Mouse (Mus musculus) erythroblast, adult 5-6 weeks (primary cell): ENCODE measurements around the gene BC117090. TPM values are rescaled to one million over a fixed set of nuclear protein-coding genes. Genes with fewer than 3 reads are reported as not detected.
"Not testable (repeated sequence)": the region's sequence is repeated elsewhere in the genome, so short reads cannot be mapped to it uniquely, and the experiment has no call there.

ENCODE experiments used
- ATAC-seq: replicated peaks from 2 replicates; pipeline ENCODE4 v1.8.0; 2016; ENCODE audit warnings: moderate number of reproducible peaks, mild to moderate bottlenecking, moderate TSS enrichment, inconsistent platforms; ENCODE audit not compliant: poor library complexity, low FRiP score, severe bottlenecking
- total RNA-seq, 2 experiments: library from RNA; stranded (forward) in 1 of 2; stranded (reverse) in 1 of 2; fragments of 150-400 nt in 1 of 2; fragments of 200-764, 138-1000 nt in 1 of 2; gene quantifications; 2 replicates each; pipeline versions ENCODE4 v1.2.3 to v1.2.4; 2015 to 2017; ENCODE audit warnings: low replicate concordance in 2 of 2

The BC117090 gene
- total RNA-seq (2015; ENCODE audit: low replicate concordance) (not detected in 2 replicates), total RNA-seq (2017; ENCODE audit: low replicate concordance) (not detected in 2 replicates)

GRCm38 (mm10) chr16:36334232-36334631 is at the start of gene BC117090:
BC117090 (minus strand) TSS chr16:36334332.
- no peak for ATAC-seq

- ATAC-seq, result not testable (repeated sequence)
These were observed 33.5 kb upstream of the BC117090 start, which contains the start of gene BC100530 for GRCm38 (mm10) chr16:36367648-36368047. BC100530 (minus strand) TSS chr16:36367748.

- no peak for ATAC-seq
These were observed 3.0 kb upstream of the BC117090 start for GRCm38 (mm10) chr16:36337171-36337570.

GRCm38 (mm10) chr16:36319286-36319685 is 14.8 kb downstream of the BC117090 start:
- ATAC-seq, result no peak

GRCm38 (mm10) chr16:36316111-36316510 is 18.0 kb downstream of the BC117090 start:
- ATAC-seq, result not testable (repeated sequence)

GRCm38 (mm10) chr16:36307631-36308030 is 26.5 kb downstream of the BC117090 start:
- ATAC-seq, result no peak

- no peak for ATAC-seq
These were observed 45.0 kb downstream of the BC117090 start for GRCm38 (mm10) chr16:36289140-36289539.

- not testable (repeated sequence) for ATAC-seq
These were observed 57.3 kb downstream of the BC117090 start, which contains the start of gene Stfa1 for GRCm38 (mm10) chr16:36276796-36277195. Stfa1 (plus strand) TSS chr16:36276951.

Other genes starting within 250 kb of the BC117090 start
- gene Csta1, start 203.1 kb downstream of the BC117090 start, total RNA-seq (2015; ENCODE audit: low replicate concordance), result not detected in 2 replicates
- not detected in 2 replicates for gene Csta1, start 203.1 kb downstream of the BC117090 start, total RNA-seq (2017; ENCODE audit: low replicate concordance)
- gene Stfa2l1, start 177.5 kb downstream of the BC117090 start, total RNA-seq (2015; ENCODE audit: low replicate concordance), result 55.3 and 63.3 TPM in 2 replicates
- 2.2 and 7.4 TPM in 2 replicates for gene Stfa2l1, start 177.5 kb downstream of the BC117090 start, total RNA-seq (2017; ENCODE audit: low replicate concordance)
- 27.0 and 42.1 TPM in 2 replicates for gene Gm5483, start 150.1 kb downstream of the BC117090 start, total RNA-seq (2015; ENCODE audit: low replicate concordance)
- 16.6 and 23.1 TPM in 2 replicates for gene Gm5483, start 150.1 kb downstream of the BC117090 start, total RNA-seq (2017; ENCODE audit: low replicate concordance)
- gene Gm5416, start 123.9 kb downstream of the BC117090 start, total RNA-seq (2015; ENCODE audit: low replicate concordance), result not detected in 2 replicates
- not detected in 2 replicates for gene Gm5416, start 123.9 kb downstream of the BC117090 start, total RNA-seq (2017; ENCODE audit: low replicate concordance)
- not detected in 2 replicates for gene 2010005H15Rik, start 112.9 kb downstream of the BC117090 start, total RNA-seq (2015; ENCODE audit: low replicate concordance)
- gene 2010005H15Rik, start 112.9 kb downstream of the BC117090 start, total RNA-seq (2017; ENCODE audit: low replicate concordance), result not detected in 2 replicates
- gene Stfa1, start 57.4 kb downstream of the BC117090 start, total RNA-seq (2015; ENCODE audit: low replicate concordance), result 1.5 and 6.5 TPM in 2 replicates
- gene Stfa1, start 57.4 kb downstream of the BC117090 start, total RNA-seq (2017; ENCODE audit: low replicate concordance), result 2.7 TPM in 1 of 2 replicates, not detected in the other
- 4.2 TPM in 1 of 2 replicates, not detected in the other for gene BC100530, start 33.4 kb upstream of the BC117090 start, total RNA-seq (2015; ENCODE audit: low replicate concordance)
- 8.6 TPM in 1 of 2 replicates, not detected in the other for gene BC100530, start 33.4 kb upstream of the BC117090 start, total RNA-seq (2017; ENCODE audit: low replicate concordance)
- not detected in 2 replicates for gene Stfa2, start 74.1 kb upstream of the BC117090 start, total RNA-seq (2015; ENCODE audit: low replicate concordance)
- gene Stfa2, start 74.1 kb upstream of the BC117090 start, total RNA-seq (2017; ENCODE audit: low replicate concordance), result not detected in 2 replicates
- gene Stfa3, start 121.1 kb upstream of the BC117090 start, total RNA-seq (2015; ENCODE audit: low replicate concordance), result 3.1 TPM in 1 of 2 replicates, not detected in the other
- 9.5 TPM in 1 of 2 replicates, not detected in the other for gene Stfa3, start 121.1 kb upstream of the BC117090 start, total RNA-seq (2017; ENCODE audit: low replicate concordance)
- gene Casr, start 227.8 kb upstream of the BC117090 start, total RNA-seq (2015; ENCODE audit: low replicate concordance), result not detected in 2 replicates
- gene Casr, start 227.8 kb upstream of the BC117090 start, total RNA-seq (2017; ENCODE audit: low replicate concordance), result 0.14 TPM in 1 of 2 replicates, not detected in the other